8 mouse cellular contexts compared by ENCODE assay signal in the genomic region with DNA sequence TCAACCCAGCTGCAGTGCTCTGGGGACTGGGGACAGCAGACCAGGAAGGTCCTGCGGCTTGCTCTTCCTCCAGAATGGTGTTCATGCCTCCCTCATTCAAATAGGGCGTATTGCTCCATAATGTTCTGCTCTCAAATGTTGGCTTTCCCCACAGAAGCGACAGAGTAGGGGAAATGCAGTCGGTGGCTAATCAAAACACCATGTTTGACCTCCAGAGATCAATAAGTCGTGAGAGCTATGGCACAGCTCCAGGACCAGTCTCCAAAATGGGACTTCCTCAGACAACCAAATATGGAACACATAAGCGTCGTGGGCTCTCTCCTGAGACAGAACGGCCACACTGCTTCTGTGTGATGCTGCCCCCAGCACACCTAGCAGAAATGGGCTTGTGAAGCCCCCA. TPM values are rescaled to one million over a fixed set of nuclear protein-coding genes. Genes with fewer than 3 reads are reported as not detected.
DNase-seq lines count a peak whose midpoint lies in the region; ATAC-seq and TF ChIP-seq lines count a peak whose summit lies in the region.

No protein-coding gene starts in this region.

- no peak overlapping the region for H3K4me3 ChIP-seq in forebrain, embryonic 10.5 days
- H3K4me3 ChIP-seq in forebrain, postnatal 0 days (ENCODE audit: low read depth, low read length): no peak overlapping the region
- no peak overlapping the region for H3K4me3 ChIP-seq in limb, embryonic 10.5 days

- no peaks in the 10 kb centered on the region for H3K27me3 ChIP-seq in forebrain, embryonic 10.5 days (ENCODE audit: poor library complexity, severe bottlenecking)
- no peaks in the 10 kb centered on the region for H3K27me3 ChIP-seq in forebrain, postnatal 0 days (ENCODE audit: insufficient read depth, low read length)
- H3K27me3 ChIP-seq in limb, embryonic 10.5 days (ENCODE audit: low read depth, poor library complexity, severe bottlenecking): no peaks in the 10 kb centered on the region

- WGBS in forebrain, embryonic 10.5 days: 61% methylated on average over 8 of the region's 8 CpGs
- 67% methylated on average over 8 of the region's 8 CpGs for WGBS in forebrain, postnatal 0 days
- WGBS in limb, embryonic 10.5 days: 41% methylated on average over 8 of the region's 8 CpGs

- no peak for DNase-seq in forebrain, embryonic 10.5 days (ENCODE audit: extremely low spot score, low spot score)
- no peak for DNase-seq in forebrain, postnatal 0 days
- DNase-seq in kidney, postnatal 10 days: peak; percentile 35
- no peak for DNase-seq in kidney, adult 11 months
- no peak for DNase-seq in limb, embryonic 10.5 days (ENCODE audit: low spot score)
- peak; percentile 48 to 52 for DNase-seq in lung, postnatal 4 days
- no peak for DNase-seq in yolk sac, embryonic 10.5 days (ENCODE audit: low spot score)
- DNase-seq in embryo, embryonic 11 days: no peak

- no peak overlapping the region for H3K9ac ChIP-seq in forebrain, postnatal 0 days

- ATAC-seq in forebrain, postnatal 0 days: no peak

- H3K9me3 ChIP-seq in forebrain, embryonic 10.5 days: no peaks in the 10 kb centered on the region
- H3K9me3 ChIP-seq in forebrain, postnatal 0 days (ENCODE audit: low read length): no peaks in the 10 kb centered on the region
- H3K9me3 ChIP-seq in limb, embryonic 10.5 days (replicated peaks): no peaks in the 10 kb centered on the region

- H3K27ac ChIP-seq in forebrain, embryonic 10.5 days: peak overlapping the region; percentile 54
- H3K27ac ChIP-seq in forebrain, postnatal 0 days (ENCODE audit: low read depth, low read length): no peak overlapping the region
- peak overlapping the region; percentile 57; the same call in 1 of the 2 replicates for H3K27ac ChIP-seq in limb, embryonic 10.5 days

- H3K36me3 ChIP-seq in forebrain, embryonic 10.5 days (replicated peaks): peaks cover 41% of the 10 kb centered on the region
- H3K36me3 ChIP-seq in forebrain, postnatal 0 days (ENCODE audit: insufficient read depth): no peaks in the 10 kb centered on the region; the same call in 1 of the 2 replicates
- peaks cover 33% of the 10 kb centered on the region for H3K36me3 ChIP-seq in limb, embryonic 10.5 days

- H3K4me2 ChIP-seq in forebrain, postnatal 0 days (ENCODE audit: low read depth): no peak overlapping the region

- H3K4me1 ChIP-seq in forebrain, embryonic 10.5 days: peaks cover 75% of the 10 kb centered on the region
- H3K4me1 ChIP-seq in forebrain, postnatal 0 days (ENCODE audit: insufficient read depth): peaks cover 27% of the 10 kb centered on the region
- peaks cover 61% of the 10 kb centered on the region for H3K4me1 ChIP-seq in limb, embryonic 10.5 days

- no peak for TF ChIP-seq CTCF in forebrain, postnatal 0 days (IDR thresholded peaks at IDR 0.05; ENCODE audit: low read depth)

RNA-seq across cellular contexts. Expression of a gene that starts 13.3 kb away (rescaled TPM):
- polyA plus RNA-seq in forebrain, embryonic 10.5 days (2016; fragmentation: Nextera tagmentation; extraction: Ambion mirVana): 135 TPM in 2 replicates
- 80.7 and 82.2 TPM in 2 replicates for total RNA-seq in forebrain, postnatal 0 days (2014; rRNA removed)
- 48.2 and 59.3 TPM in 2 replicates for polyA plus RNA-seq in forebrain, postnatal 0 days (2015; fragmentation: Nextera tagmentation; extraction: Ambion mirVana)
- 138 and 172 TPM in 2 replicates for polyA plus RNA-seq in limb, embryonic 10.5 days (2016; fragmentation: Nextera tagmentation; extraction: Ambion mirVana)

RNA-seq across cellular contexts. Expression of a gene that starts 36.3 kb away (rescaled TPM):
- 73.4 and 77.1 TPM in 2 replicates for polyA plus RNA-seq in forebrain, embryonic 10.5 days (2016; fragmentation: Nextera tagmentation; extraction: Ambion mirVana)
- 55.2 and 60.4 TPM in 2 replicates for total RNA-seq in forebrain, postnatal 0 days (2014; rRNA removed)
- 70.0 and 76.7 TPM in 2 replicates for polyA plus RNA-seq in forebrain, postnatal 0 days (2015; fragmentation: Nextera tagmentation; extraction: Ambion mirVana)
- 60.9 and 64.4 TPM in 2 replicates for polyA plus RNA-seq in limb, embryonic 10.5 days (2016; fragmentation: Nextera tagmentation; extraction: Ambion mirVana)

Comparison
In these comparisons a context has a peak if more than half of its experiments do, and no peak if none do; other contexts are left out.
1. DNase-seq: peak in kidney, postnatal 10 days (single experiment) and lung, postnatal 4 days (2 of 2); none in forebrain, embryonic 10.5 days (single experiment), forebrain, postnatal 0 days (single experiment), kidney, adult 11 months (single experiment), limb, embryonic 10.5 days (single experiment), yolk sac, embryonic 10.5 days (single experiment) and embryo, embryonic 11 days (single experiment).